Mouse (Mus musculus) heart, embryonic 14.5 days (tissue): Measurements from ENCODE around the gene Cdk9. TPM values are rescaled to one million over a fixed set of nuclear protein-coding genes. Genes with fewer than 3 reads are reported as not detected.

ENCODE experiments used
- ATAC-seq: fragments of 200-750 bp; cut with Nextera tagmentation; 2 replicates; pipeline ENCODE4 v1.8.0; 2017; ENCODE audit warnings: low read depth, moderate TSS enrichment; ENCODE audit not compliant: insufficient number of reproducible peaks, insufficient read depth, low FRiP score
- H3K27ac ChIP-seq, 2 experiments: fragments of 200-500 bp in 1 of 2; fragments of 300-500 bp in 1 of 2; sonication (generic) in 1 of 2; replicated peaks in 1 of 2; 2 replicates each; pipeline ENCODE4 v1.5.1; 2012 to 2014; ENCODE audit warnings: low read depth in 2 of 2, low read length in 2 of 2, control low read depth in 1 of 2, mild to moderate bottlenecking in 1 of 2, mixed read lengths in 1 of 2; ENCODE audit not compliant: control insufficient read depth in 1 of 2, insufficient read depth in 1 of 2
- H3K27me3 ChIP-seq: fragments of 300-500 bp; sonication (generic); 2 replicates; pipeline ENCODE4 v1.6.1; 2014; ENCODE audit warnings: mild to moderate bottlenecking, low read length, control low read depth; ENCODE audit not compliant: control insufficient read depth, insufficient read depth
- H3K36me3 ChIP-seq: fragments of 300-500 bp; sonication (generic); 2 replicates; pipeline ENCODE4 v1.6.1; 2014; ENCODE audit warnings: mild to moderate bottlenecking, control low read depth, low read length, mixed read lengths; ENCODE audit not compliant: control insufficient read depth, insufficient read depth
- H3K4me1 ChIP-seq, 2 experiments: fragments of 200-500 bp in 1 of 2; fragments of 300-500 bp in 1 of 2; sonication (generic) in 1 of 2; 2 replicates each; pipeline ENCODE4 v1.6.1; 2012 to 2014; ENCODE audit warnings: low read length in 2 of 2, control low read depth in 1 of 2, mixed read lengths in 1 of 2; ENCODE audit not compliant: control insufficient read depth in 2 of 2, insufficient read depth in 2 of 2
- H3K4me2 ChIP-seq: fragments of 300-500 bp; sonication (generic); 2 replicates; pipeline ENCODE4 v1.6.1; 2014; ENCODE audit warnings: mild to moderate bottlenecking, low read length
- H3K4me3 ChIP-seq, 2 experiments: fragments of 200-500 bp in 1 of 2; fragments of 300-500 bp in 1 of 2; sonication (generic) in 1 of 2; 2 replicates each; pipeline ENCODE4 v1.5.1; 2012 to 2014; ENCODE audit warnings: low read length in 2 of 2, mild to moderate bottlenecking in 2 of 2, control low read depth in 1 of 2, low read depth in 1 of 2, moderate library complexity in 1 of 2; ENCODE audit not compliant: control insufficient read depth in 1 of 2, insufficient read depth in 1 of 2
- H3K9ac ChIP-seq: fragments of 300-500 bp; sonication (generic); 2 replicates; pipeline ENCODE4 v1.6.1; 2014; ENCODE audit warnings: mild to moderate bottlenecking, low read length
- H3K9me3 ChIP-seq: fragments of 300-500 bp; sonication (generic); 2 replicates; pipeline ENCODE4 v1.6.1; 2016; ENCODE audit warnings: low read length, control low read depth; ENCODE audit not compliant: control insufficient read depth
- WGBS: fragments of 180-500 bp; shearing (Covaris S2); extraction: QIAGEN DNeasy Blood & Tissue Kit; methylation state at CpG from one replicate; pipeline ENCODE4 v1.1.7; 2014; 5-methylcytosine and 5-hydroxymethylcytosine counted together
- polyA plus RNA-seq: library from polyadenylated mRNA; unstranded; fragments of >200 nt; fragmentation: Nextera tagmentation; extraction: Ambion mirVana; gene quantifications from 2 replicates; pipeline ENCODE4 v1.2.1, GENCODE M21; 2014

Gene Cdk9
- 44.5 and 45.3 TPM in 2 replicates for polyA plus RNA-seq

- H3K36me3 ChIP-seq = peaks cover 35% of the 10 kb centered on the region
- H3K4me3 ChIP-seq = peak within 1 kb of the TSS; percentile 72 to 85
- WGBS = under 1% methylated on average over 48 of the region's 79 CpGs
- ATAC-seq = peak; percentile 81
- H3K4me1 ChIP-seq = peaks cover 16 to 30% of the 10 kb centered on the region in 2 experiments
- H3K9ac ChIP-seq = peak within 1 kb of the TSS; percentile 92
- peak within 1 kb of the TSS; percentile 95 for H3K27ac ChIP-seq
- H3K27me3 ChIP-seq = no peaks in the 10 kb centered on the region
- peak within 1 kb of the TSS; percentile 84 for H3K4me2 ChIP-seq
- H3K9me3 ChIP-seq = no peaks in the 10 kb centered on the region
Measured at GRCm38 (mm10) chr2:32712934-32713817, at the start of gene Cdk9. Gene Cdk9 (minus strand): TSS chr2:32713076.

- no peak overlapping the region for H3K9ac ChIP-seq
- ATAC-seq = no peak
- H3K9me3 ChIP-seq = no peaks in the 10 kb centered on the region
Measured at GRCm38 (mm10) chr2:32761859-32762258, 49.0 kb upstream of the Cdk9 start.

GRCm38 (mm10) chr2:32761361-32761760 is 48.5 kb upstream of the Cdk9 start:
- H3K27me3 ChIP-seq = no peaks in the 10 kb centered on the region
- H3K9ac ChIP-seq = no peak overlapping the region
- H3K4me1 ChIP-seq = no peaks in the 10 kb centered on the region
- H3K4me3 ChIP-seq = no peak overlapping the region
- H3K27ac ChIP-seq = no peak overlapping the region
- peaks cover 40% of the 10 kb centered on the region for H3K36me3 ChIP-seq
- no peak for ATAC-seq
- 90% methylated on average over 14 of the region's 14 CpGs for WGBS
- no peak overlapping the region for H3K4me2 ChIP-seq
- no peaks in the 10 kb centered on the region for H3K9me3 ChIP-seq

More at GRCm38 (mm10) chr2:32761859-32762258, 49.0 kb upstream of the Cdk9 start:
- Histone ChIP-seq H3K4me3 (no peak overlapping the region), H3K27me3 (no peaks in the 10 kb centered on the region), H3K27ac (no peak overlapping the region), H3K4me2 (no peak overlapping the region), H3K36me3 (peaks cover 40% of the 10 kb centered on the region), H3K4me1 (no peaks in the 10 kb centered on the region)
- WGBS = 71% methylated on average over 4 of the region's 4 CpGs

GRCm38 (mm10) chr2:32759001-32759400 is 46.1 kb upstream of the Cdk9 start:
- Histone ChIP-seq H3K27ac (no peak overlapping the region), H3K27me3 (no peaks in the 10 kb centered on the region), H3K9ac (no peak overlapping the region), H3K4me3 (no peak overlapping the region), H3K4me2 (no peak overlapping the region), H3K4me1 (no peaks in the 10 kb centered on the region), H3K9me3 (no peaks in the 10 kb centered on the region), H3K36me3 (peaks cover 52% of the 10 kb centered on the region)
- no peak for ATAC-seq
- 72% methylated on average over 2 of the region's 2 CpGs for WGBS

- H3K27me3 ChIP-seq = no peaks in the 10 kb centered on the region
- H3K9ac ChIP-seq = no peak overlapping the region
- no peak overlapping the region for H3K4me3 ChIP-seq
- no peak overlapping the region for H3K27ac ChIP-seq
- no peaks in the 10 kb centered on the region for H3K4me1 ChIP-seq
- no peaks in the 10 kb centered on the region for H3K9me3 ChIP-seq
- 71% methylated on average over 8 of the region's 8 CpGs for WGBS
- ATAC-seq = no peak
- peaks cover 55% of the 10 kb centered on the region for H3K36me3 ChIP-seq
- H3K4me2 ChIP-seq = no peak overlapping the region
Measured at GRCm38 (mm10) chr2:32758503-32758902, 45.6 kb upstream of the Cdk9 start.

GRCm38 (mm10) chr2:32757056-32757845 is 44.4 kb upstream of the Cdk9 start, which contains the start of gene Tor2a:
Gene Tor2a (plus strand): TSS chr2:32757234.
- Histone ChIP-seq H3K4me3 (peak within 1 kb of the TSS; percentile 79 to 81), H3K27me3 (no peaks in the 10 kb centered on the region), H3K4me1 (no peaks in the 10 kb centered on the region), H3K9ac (peak within 1 kb of the TSS; percentile 94), H3K9me3 (no peaks in the 10 kb centered on the region), H3K27ac (peak within 1 kb of the TSS; percentile 75 to 91), H3K36me3 (peaks cover 55% of the 10 kb centered on the region), H3K4me2 (peak within 1 kb of the TSS; percentile 70)
- peak; percentile 91 for ATAC-seq
- under 1% methylated on average over 66 of the region's 66 CpGs for WGBS

- Histone ChIP-seq H3K4me3 (peak overlapping the region in 1 of 2 experiments; percentile 81; a peak in 2 of 4 replicates), H3K27ac (no peak overlapping the region), H3K27me3 (no peaks in the 10 kb centered on the region), H3K4me1 (no peaks in the 10 kb centered on the region), H3K9ac (no peak overlapping the region), H3K9me3 (no peaks in the 10 kb centered on the region), H3K4me2 (peak overlapping the region; percentile 38), H3K36me3 (peaks cover 54% of the 10 kb centered on the region)
- no peak for ATAC-seq
- WGBS = 41% methylated on average over 6 of the region's 6 CpGs
Measured at GRCm38 (mm10) chr2:32756674-32757055, 43.8 kb upstream of the Cdk9 start.
